Mouse (Mus musculus) intestine, postnatal 0 days (tissue): ENCODE measurements around the gene Adssl1. TPM values are rescaled to one million over a fixed set of nuclear protein-coding genes. Genes with fewer than 3 reads are reported as not detected.

Source experiments
- ATAC-seq: fragments of 200-750 bp; cut with Nextera tagmentation; 2 replicates; pipeline ENCODE4 v1.8.0; 2017; ENCODE audit warnings: mild to moderate bottlenecking, moderate TSS enrichment, moderate library complexity
- H3K27ac ChIP-seq: fragments of 300-500 bp; sonication (generic); 2 replicates; pipeline ENCODE4 v1.5.1; 2014; ENCODE audit warnings: mild to moderate bottlenecking, low read depth, low read length, moderate library complexity
- H3K27me3 ChIP-seq: fragments of 300-500 bp; sonication (generic); replicated peaks from 2 replicates; pipeline ENCODE4 v1.6.1; 2014; ENCODE audit warnings: low read length, mixed read lengths; ENCODE audit not compliant: control insufficient read depth, insufficient read depth
- H3K36me3 ChIP-seq: fragments of 300-500 bp; sonication (generic); 2 replicates; pipeline ENCODE4 v1.6.1; 2014; ENCODE audit warnings: mild to moderate bottlenecking, moderate library complexity; ENCODE audit not compliant: control insufficient read depth, insufficient read depth
- H3K4me1 ChIP-seq: fragments of 300-500 bp; sonication (generic); replicated peaks from 2 replicates; pipeline ENCODE4 v1.6.1; 2014; ENCODE audit warnings: antibody characterized with exemption, low read length, mixed read lengths; ENCODE audit not compliant: control insufficient read depth, insufficient read depth
- H3K4me2 ChIP-seq: fragments of 300-500 bp; sonication (generic); replicated peaks from 2 replicates; pipeline ENCODE4 v1.6.1; 2014; ENCODE audit warnings: low read depth, mild to moderate bottlenecking, moderate library complexity
- H3K4me3 ChIP-seq: fragments of 300-500 bp; sonication (generic); 2 replicates; pipeline ENCODE4 v1.5.1; 2014; ENCODE audit warnings: low read depth, low read length
- H3K9ac ChIP-seq: fragments of 300-500 bp; sonication (generic); 2 replicates; pipeline ENCODE4 v1.6.1; 2014; ENCODE audit warnings: mild to moderate bottlenecking, low read depth, low read length
- H3K9me3 ChIP-seq: fragments of 300-500 bp; sonication (generic); 2 replicates; pipeline ENCODE4 v1.6.1; 2016; ENCODE audit warnings: mixed run types; ENCODE audit not compliant: control insufficient read depth
- CTCF ChIP-seq: sonication (generic); IDR thresholded peaks from 2 replicates; pipeline ENCODE4 v1.5.1; 2016; ENCODE audit warnings: low read depth, mild to moderate bottlenecking, control low read depth, antibody characterized with exemption, moderate library complexity
- WGBS: fragments of 180-500 bp; shearing (Covaris S2); extraction: QIAGEN DNeasy Blood & Tissue Kit; methylation state at CpG from one replicate; pipeline ENCODE4 v1.1.7; 2014; 5-methylcytosine and 5-hydroxymethylcytosine counted together
- polyA plus RNA-seq: library from polyadenylated mRNA; unstranded; fragments of >200 nt; fragmentation: Nextera tagmentation; extraction: Ambion mirVana; gene quantifications from 2 replicates; pipeline ENCODE4 v1.2.1, GENCODE M21; 2015

Gene Adssl1
- polyA plus RNA-seq, 1 experiment from 2014 or later = 0.57 TPM

DNA sequence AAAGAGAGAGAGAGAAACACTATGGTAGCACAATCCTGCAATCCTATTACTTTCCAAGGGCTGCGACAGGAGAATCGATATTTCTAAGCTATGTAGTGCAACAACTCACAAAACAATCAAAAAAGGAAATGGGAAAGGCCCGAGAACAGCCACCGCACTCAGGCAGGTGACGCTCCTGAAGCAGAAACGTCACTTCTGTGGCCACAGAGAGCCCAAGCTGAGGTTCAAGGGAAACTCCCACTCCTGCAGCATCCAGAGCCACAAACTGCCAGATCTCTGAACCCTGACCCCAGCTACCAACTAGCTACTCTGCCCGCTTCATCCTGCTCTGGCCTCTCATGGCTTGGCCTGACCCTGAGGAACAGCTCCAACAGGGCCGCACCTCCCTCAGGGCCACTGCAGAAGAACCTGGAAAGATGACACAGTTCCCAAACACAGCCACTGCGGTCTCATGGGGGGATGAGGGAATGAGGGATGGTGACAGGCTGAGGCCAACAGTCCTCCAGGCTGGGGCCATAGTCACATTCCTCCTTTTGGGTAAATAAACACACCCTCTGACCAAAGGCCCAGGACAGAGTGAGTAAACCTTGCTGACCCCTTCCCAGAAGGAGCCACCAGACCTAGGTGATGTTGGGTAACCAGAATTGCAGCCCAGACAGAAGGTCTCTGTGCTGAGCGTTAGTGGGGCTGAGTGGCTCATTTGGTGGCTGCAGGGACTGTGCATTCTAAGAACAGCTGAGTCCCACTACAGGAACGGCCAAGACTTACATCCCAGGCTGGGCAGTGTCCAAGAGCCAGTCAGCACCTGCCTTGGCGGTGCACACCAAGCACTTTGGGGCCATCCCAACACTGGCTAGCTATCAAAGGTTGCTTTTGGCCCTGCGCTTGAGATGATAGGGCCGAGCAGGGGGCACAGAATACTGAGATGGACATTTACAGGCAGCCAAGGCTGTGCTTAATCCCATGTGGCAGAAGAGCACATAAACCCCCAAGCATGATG, 32.4 kb upstream of the Adssl1 start:
- H3K4me3 ChIP-seq = no peak overlapping the region
- peaks cover 8% of the 10 kb centered on the region; the same call in 1 of the 2 replicates for H3K27me3 ChIP-seq
- no peak for TF ChIP-seq CTCF
- 65% methylated on average over 14 of the region's 14 CpGs for WGBS
- H3K4me2 ChIP-seq = no peak overlapping the region
- no peak overlapping the region for H3K9ac ChIP-seq
- H3K9me3 ChIP-seq = no peaks in the 10 kb centered on the region
- H3K27ac ChIP-seq = no peak overlapping the region
- H3K4me1 ChIP-seq = peaks cover 18% of the 10 kb centered on the region
- H3K36me3 ChIP-seq = no peaks in the 10 kb centered on the region
- no peak for ATAC-seq

DNA sequence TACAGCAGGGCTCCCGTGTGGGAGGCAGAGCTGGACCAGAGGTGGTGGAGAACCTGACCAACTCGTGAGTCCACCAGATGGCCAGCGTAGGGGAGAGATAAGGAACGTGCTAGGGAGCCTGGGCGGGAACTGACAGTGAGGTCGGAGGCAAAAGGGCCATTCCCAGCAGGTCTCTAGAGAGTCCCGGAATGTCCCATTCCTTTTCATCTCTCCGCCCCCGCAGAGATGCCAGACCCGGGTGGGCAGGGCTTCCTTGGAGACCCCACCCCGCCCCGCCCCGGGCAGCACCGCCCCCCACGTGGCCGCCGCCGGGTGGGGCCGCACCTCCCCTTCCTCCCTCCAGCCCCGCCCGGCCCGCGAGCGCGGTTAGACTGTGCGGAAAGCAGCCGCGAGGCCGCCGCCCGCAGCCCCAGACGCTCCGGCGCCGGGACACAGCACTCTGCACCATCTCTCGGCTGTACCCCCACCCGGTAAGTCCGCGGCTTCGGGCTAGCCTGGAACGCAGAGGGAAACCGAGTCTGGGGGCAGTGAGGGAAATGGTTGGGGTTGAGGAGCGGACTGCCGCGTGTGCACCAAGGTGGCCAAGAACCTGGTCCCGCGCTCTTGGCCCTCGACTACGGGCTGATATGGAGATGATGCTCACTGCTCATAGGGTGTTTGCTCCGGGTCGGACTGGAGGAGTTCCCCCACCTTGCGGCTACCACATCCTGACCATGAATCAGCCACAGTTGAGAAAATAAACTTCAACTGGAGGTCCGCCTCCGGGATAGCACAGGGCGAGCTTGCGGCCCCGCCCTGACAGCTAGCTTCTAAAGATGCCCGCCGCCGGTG, 31.2 kb upstream of the Adssl1 start, which contains the start of gene Inf2:
TSS of gene Inf2 (plus strand) at position 359 of the 831 bp plus-strand sequence.
- peak within 1 kb of the TSS; percentile 48 for H3K4me3 ChIP-seq
- no peaks in the 10 kb centered on the region for H3K9me3 ChIP-seq
- peak within 1 kb of the TSS; percentile 41 for H3K9ac ChIP-seq
- under 1% methylated on average over 59 of the region's 60 CpGs for WGBS
- no peaks in the 10 kb centered on the region for H3K36me3 ChIP-seq
- H3K4me1 ChIP-seq = peaks cover 18% of the 10 kb centered on the region
- peaks cover 8% of the 10 kb centered on the region; the same call in 1 of the 2 replicates for H3K27me3 ChIP-seq
- peak within 1 kb of the TSS; percentile 87 for H3K4me2 ChIP-seq
- 0 out of 2 replicates have a peak, but pooled peaks have one; percentile 8 for TF ChIP-seq CTCF
- H3K27ac ChIP-seq = no peak within 1 kb of the TSS
- peak; percentile 60 for ATAC-seq

DNA sequence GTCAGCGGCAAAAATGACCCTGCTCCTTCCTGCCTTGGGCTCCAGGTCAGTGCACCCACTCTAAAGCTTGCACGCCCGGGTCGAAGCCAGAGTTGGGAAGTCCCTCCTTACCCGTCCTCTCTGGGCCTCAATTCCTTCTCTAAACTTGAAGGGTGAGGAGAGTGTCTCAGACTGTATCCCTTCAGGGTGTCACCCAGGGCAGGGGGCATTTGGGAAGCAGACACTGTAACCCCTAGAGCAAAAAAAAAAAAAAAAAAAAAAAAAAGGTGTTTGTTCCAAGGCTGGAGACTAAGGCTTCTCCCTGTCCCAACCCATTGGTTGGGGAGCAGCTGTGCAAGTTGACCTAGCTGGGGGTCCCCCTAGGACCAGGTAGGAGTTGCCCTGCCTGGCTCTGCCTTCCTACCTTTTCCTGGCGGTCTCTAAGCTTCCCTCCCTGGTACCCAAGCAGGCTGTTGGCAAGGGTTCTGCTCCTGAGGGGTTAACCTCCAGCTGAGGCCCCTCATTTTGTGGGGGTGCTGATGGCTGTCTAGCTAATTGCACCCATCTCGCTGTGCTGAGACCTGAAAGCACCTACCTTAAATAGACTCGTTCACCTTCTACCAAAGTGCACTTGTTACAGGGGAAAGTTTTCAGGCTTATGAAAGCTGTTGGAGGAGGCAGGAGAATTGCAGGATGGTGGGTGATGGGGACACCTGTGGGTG, 30.2 kb upstream of the Adssl1 start:
- no peak for ATAC-seq
- Histone ChIP-seq H3K4me2 (peak overlapping the region; percentile 87), H3K4me3 (peak overlapping the region; percentile 48), H3K36me3 (no peaks in the 10 kb centered on the region), H3K27me3 (peaks cover 8% of the 10 kb centered on the region; the same call in 1 of the 2 replicates), H3K27ac (no peak overlapping the region), H3K9me3 (no peaks in the 10 kb centered on the region), H3K9ac (peak overlapping the region; percentile 41; the same call in 1 of the 2 replicates), H3K4me1 (peaks cover 18% of the 10 kb centered on the region)
- 62% methylated on average over 8 of the region's 8 CpGs for WGBS
- TF ChIP-seq CTCF = no peak

DNA sequence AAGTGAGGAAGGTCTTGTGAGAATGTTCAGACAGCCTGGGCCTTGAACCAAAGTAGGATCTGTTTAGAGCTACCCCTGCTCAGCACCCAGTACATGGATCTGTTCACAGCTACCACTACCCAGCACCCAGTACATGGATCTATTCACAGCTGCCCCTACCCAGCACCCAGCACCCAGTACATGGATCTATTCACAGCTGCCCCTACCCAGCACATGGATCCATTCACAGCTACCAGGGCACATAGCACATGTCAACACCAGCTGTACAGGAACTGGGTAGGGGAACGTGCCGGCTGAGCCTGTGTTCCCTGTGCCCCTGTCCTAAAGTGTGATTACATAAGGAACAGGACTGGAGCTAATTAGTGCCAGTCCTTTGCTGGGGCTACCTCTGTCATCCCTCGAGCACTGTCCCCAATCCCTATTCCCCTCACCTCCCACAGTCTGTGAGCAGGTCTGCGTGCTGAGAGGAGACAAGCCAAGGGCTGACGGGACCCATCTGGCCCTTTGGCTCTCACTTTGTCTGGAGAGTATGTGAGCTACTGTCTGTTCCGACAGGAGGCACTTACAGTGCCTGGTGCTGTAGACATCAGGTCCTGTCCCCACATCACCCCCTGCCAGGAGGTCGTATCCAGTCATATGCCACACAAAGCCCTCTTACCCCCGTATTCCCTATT, 29.1 kb upstream of the Adssl1 start:
- Histone ChIP-seq H3K4me1 (peaks cover 13% of the 10 kb centered on the region; the same call in 1 of the 2 replicates), H3K9ac (no peak overlapping the region), H3K27ac (no peak overlapping the region), H3K36me3 (no peaks in the 10 kb centered on the region), H3K4me3 (no peak overlapping the region), H3K27me3 (peaks cover 8% of the 10 kb centered on the region; the same call in 1 of the 2 replicates), H3K4me2 (no peak overlapping the region), H3K9me3 (no peaks in the 10 kb centered on the region)
- ATAC-seq = no peak
- no peak for TF ChIP-seq CTCF
- 79% methylated on average over 8 of the region's 8 CpGs for WGBS

DNA sequence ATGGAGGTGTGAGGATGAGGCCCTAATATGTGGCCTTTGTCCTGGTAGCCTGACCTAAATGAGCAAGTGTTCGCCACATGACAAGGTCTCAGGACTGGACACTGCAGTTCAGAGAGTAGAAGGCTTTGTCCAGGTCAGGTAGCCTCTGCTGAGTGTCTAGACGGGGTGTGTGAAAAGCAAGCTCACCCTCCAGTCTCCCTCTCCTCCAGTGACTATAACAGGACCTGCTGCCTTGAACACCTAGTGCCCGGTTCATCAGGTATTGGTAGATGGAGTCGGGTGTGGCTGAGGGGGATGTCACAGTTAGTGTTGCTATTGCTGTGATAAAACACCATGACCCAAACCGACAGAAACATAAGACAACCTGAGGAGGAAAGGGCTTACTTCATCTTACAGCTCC, 28.6 kb upstream of the Adssl1 start:
- Histone ChIP-seq H3K27me3 (peaks cover 8% of the 10 kb centered on the region; the same call in 1 of the 2 replicates), H3K9me3 (no peaks in the 10 kb centered on the region), H3K4me1 (peaks cover 13% of the 10 kb centered on the region; the same call in 1 of the 2 replicates), H3K27ac (no peak overlapping the region), H3K4me2 (no peak overlapping the region), H3K9ac (no peak overlapping the region), H3K4me3 (no peak overlapping the region), H3K36me3 (no peaks in the 10 kb centered on the region)
- no peak for ATAC-seq
- 88% methylated on average over 5 of the region's 5 CpGs for WGBS
- no peak for TF ChIP-seq CTCF
